Mouse (Mus musculus) liver, adult 2 months (tissue): Measurements from ENCODE around the gene Timm8a2. TPM values are rescaled to one million over a fixed set of nuclear protein-coding genes. Genes with fewer than 3 reads are reported as not detected.

Source experiments
- DNase-seq: peaks from one replicate; pipeline ENCODE4 v3.0.0-alpha.2; 2011; ENCODE audit warnings: low read depth, low spot score; ENCODE audit errors: extremely low read depth
- H3K27ac ChIP-seq: fragments of 200-500 bp; replicated peaks from 2 replicates; pipeline ENCODE4 v1.5.1; 2012; ENCODE audit warnings: low read depth, mild to moderate bottlenecking, control low read depth, inconsistent platforms, low read length; ENCODE audit not compliant: insufficient read depth
- H3K27me3 ChIP-seq: fragments of 200-500 bp; 2 replicates; pipeline ENCODE4 v1.6.1; 2012; ENCODE audit warnings: mild to moderate bottlenecking, moderate library complexity, low read length, inconsistent platforms; ENCODE audit not compliant: control insufficient read depth, insufficient read depth
- H3K36me3 ChIP-seq: fragments of 200-500 bp; 2 replicates; pipeline ENCODE4 v1.6.1; 2012; ENCODE audit warnings: low read length, inconsistent platforms; ENCODE audit not compliant: control insufficient read depth, insufficient read depth
- H3K4me1 ChIP-seq: fragments of 200-500 bp; 2 replicates; pipeline ENCODE4 v1.6.1; 2011; ENCODE audit warnings: low read length; ENCODE audit not compliant: control insufficient read depth, insufficient read depth
- H3K4me3 ChIP-seq: fragments of 200-500 bp; 2 replicates; pipeline ENCODE4 v1.5.1; 2011; ENCODE audit warnings: low read depth, mild to moderate bottlenecking, control low read depth, low read length, moderate library complexity; ENCODE audit not compliant: insufficient read depth
- H3K79me2 ChIP-seq: fragments of 200-500 bp; 2 replicates; pipeline ENCODE4 v1.6.1; 2012; ENCODE audit warnings: inconsistent platforms, mild to moderate bottlenecking, low read length, moderate library complexity; ENCODE audit not compliant: control insufficient read depth, insufficient read depth
- H3K9ac ChIP-seq: fragments of 200-500 bp; 2 replicates; pipeline ENCODE4 v1.6.1; 2012; ENCODE audit warnings: low read depth, mild to moderate bottlenecking, control low read depth, inconsistent platforms, low read length
- CTCF ChIP-seq: fragments of 200-500 bp; IDR thresholded peaks from 2 replicates; pipeline ENCODE4 v1.5.1; 2011; ENCODE audit warnings: low read depth, low read length, control low read depth
- POLR2A ChIP-seq: fragments of 200-500 bp; IDR thresholded peaks from 2 replicates; pipeline ENCODE4 v1.6.1; 2011; ENCODE audit warnings: low read length, control low read depth; ENCODE audit not compliant: insufficient read depth; ENCODE audit errors: extremely low read depth
- whole genome bisulfite sequencing: fragments of 180-500 bp; shearing (Covaris S2); methylation state at CpG from one replicate; pipeline ENCODE4 v1.1.7; 2018; 5-methylcytosine and 5-hydroxymethylcytosine counted together
- polyA plus RNA-seq: library from polyadenylated mRNA; depleted of rRNA; stranded (reverse); fragments of >200 nt; gene quantifications from 2 replicates; pipeline ENCODE4 v1.2.3, GENCODE M21; 2012
- total RNA-seq: library from RNA; depleted of rRNA; stranded (reverse); fragments of >200 nt; gene quantifications from 2 replicates; pipeline ENCODE4 v1.2.3, GENCODE M21; 2014

Timm8a2 gene
- total and polyA plus RNA-seq, 2 experiments = not detected

GRCm38 (mm10) chr14:122020567-122020966, 13.9 kb upstream of the Timm8a2 start:
- TF ChIP-seq POLR2A = no peak
- no peak for TF ChIP-seq CTCF
- Histone ChIP-seq H3K36me3 (peaks cover 7% of the 10 kb centered on the region; the same call in 1 of the 2 replicates), H3K79me2 (no peaks in the 10 kb centered on the region), H3K27me3 (no peaks in the 10 kb centered on the region), H3K27ac (no peak overlapping the region), H3K4me3 (no peak overlapping the region), H3K9ac (no peak overlapping the region), H3K4me1 (no peaks in the 10 kb centered on the region)
- DNase-seq = no peak
- WGBS = 94% methylated on average over 6 of the region's 6 CpGs

GRCm38 (mm10) chr14:122023054-122023453, 11.4 kb upstream of the Timm8a2 start:
- WGBS = 91% methylated on average over 1 of the region's 1 CpGs
- DNase-seq = no peak
- no peak overlapping the region for H3K27ac ChIP-seq
- H3K4me1 ChIP-seq = no peaks in the 10 kb centered on the region
- no peaks in the 10 kb centered on the region for H3K79me2 ChIP-seq
- no peak overlapping the region for H3K9ac ChIP-seq
- TF ChIP-seq POLR2A = no peak
- TF ChIP-seq CTCF = no peak
- no peak overlapping the region for H3K4me3 ChIP-seq
- H3K27me3 ChIP-seq = no peaks in the 10 kb centered on the region
- peaks cover 7% of the 10 kb centered on the region; the same call in 1 of the 2 replicates for H3K36me3 ChIP-seq

- Histone ChIP-seq H3K36me3 (peaks cover 7% of the 10 kb centered on the region; the same call in 1 of the 2 replicates), H3K4me3 (no peak overlapping the region), H3K4me1 (no peaks in the 10 kb centered on the region), H3K27ac (no peak overlapping the region), H3K79me2 (no peaks in the 10 kb centered on the region), H3K9ac (no peak overlapping the region), H3K27me3 (no peaks in the 10 kb centered on the region)
- no peak for TF ChIP-seq CTCF
- no peak for TF ChIP-seq POLR2A
- no peak for DNase-seq
Observed at GRCm38 (mm10) chr14:122023928-122024327, 10.5 kb upstream of the Timm8a2 start.

- TF ChIP-seq POLR2A (no peak), CTCF (no peak)
- no peak overlapping the region for H3K27ac ChIP-seq
- WGBS = 71% methylated on average over 11 of the region's 11 CpGs
Observed at GRCm38 (mm10) chr14:122028926-122029745, 5.3 kb upstream of the Timm8a2 start.

GRCm38 (mm10) chr14:122029851-122030250, 4.6 kb upstream of the Timm8a2 start:
- WGBS = 91% methylated on average over 4 of the region's 4 CpGs
- DNase-seq = no peak

More at GRCm38 (mm10) chr14:122028926-122029745, 5.3 kb upstream of the Timm8a2 start:
- no peaks in the 10 kb centered on the region for H3K27me3 ChIP-seq
- no peak for DNase-seq
- no peak overlapping the region for H3K4me3 ChIP-seq
- H3K79me2 ChIP-seq = no peaks in the 10 kb centered on the region
- no peak overlapping the region for H3K9ac ChIP-seq
- no peaks in the 10 kb centered on the region for H3K4me1 ChIP-seq
- H3K36me3 ChIP-seq = no peaks in the 10 kb centered on the region

GRCm38 (mm10) chr14:122032045-122032444, 2.4 kb upstream of the Timm8a2 start:
- no peaks in the 10 kb centered on the region for H3K79me2 ChIP-seq
- H3K27me3 ChIP-seq = no peaks in the 10 kb centered on the region
- no peak for DNase-seq
- TF ChIP-seq POLR2A (no peak), CTCF (no peak)
- 85% methylated on average over 2 of the region's 2 CpGs for WGBS
- H3K36me3 ChIP-seq = no peaks in the 10 kb centered on the region
- no peaks in the 10 kb centered on the region for H3K4me1 ChIP-seq
- H3K27ac ChIP-seq = no peak overlapping the region
- H3K4me3 ChIP-seq = no peak overlapping the region
- H3K9ac ChIP-seq = no peak overlapping the region

More at GRCm38 (mm10) chr14:122029851-122030250, 4.6 kb upstream of the Timm8a2 start:
- Histone ChIP-seq H3K36me3 (no peaks in the 10 kb centered on the region), H3K4me1 (no peaks in the 10 kb centered on the region), H3K27me3 (no peaks in the 10 kb centered on the region), H3K9ac (no peak overlapping the region), H3K4me3 (no peak overlapping the region), H3K79me2 (no peaks in the 10 kb centered on the region), H3K27ac (no peak overlapping the region)
- TF ChIP-seq CTCF = no peak
- no peak for TF ChIP-seq POLR2A
